Mouse (Mus musculus): ENCODE measurements at regions not wholly inside any gene's neighbourhood (a gene's known extent, or its start where the extent isn't known, plus 50 kb on each side); places are given as distances from the start of the nearest gene placed in this dataset.

- no peaks in the 10 kb centered on the region for H3K4me1 ChIP-seq (replicated peaks; ENCODE audit: control insufficient read depth, insufficient read depth, low read length)
- H3K4me2 ChIP-seq (replicated peaks; ENCODE audit: low read depth), result no peak overlapping the region
- ATAC-seq, result no peak
Observed at GRCm38 (mm10) chr7:73302501-73302900, 72.8 kb upstream of the Rgma start.

GRCm38 (mm10) chr7:73303818-73304217, 71.5 kb upstream of the Rgma start:
- TF ChIP-seq CTCF (IDR thresholded peaks at IDR 0.05; ENCODE audit: low read depth), result no peak
- ATAC-seq, result no peak
- Histone ChIP-seq H3K36me3 (ENCODE audit: control insufficient read depth, insufficient read depth) (no peaks in the 10 kb centered on the region), H3K9ac (ENCODE audit: low read depth, low read length) (no peak overlapping the region), H3K4me3 (ENCODE audit: low read depth, low read length) (no peak overlapping the region), H3K27me3 (replicated peaks; ENCODE audit: control insufficient read depth, insufficient read depth, low read length) (no peaks in the 10 kb centered on the region), H3K9me3 (ENCODE audit: control insufficient read depth) (no peaks in the 10 kb centered on the region), H3K4me2 (replicated peaks; ENCODE audit: low read depth) (no peak overlapping the region), H3K4me1 (replicated peaks; ENCODE audit: control insufficient read depth, insufficient read depth, low read length) (no peaks in the 10 kb centered on the region), H3K27ac (ENCODE audit: low read depth, low read length) (no peak overlapping the region)
- WGBS, result 76% methylated on average over 9 of the region's 9 CpGs

More at GRCm38 (mm10) chr7:73302501-73302900, 72.8 kb upstream of the Rgma start:
- no peak for TF ChIP-seq CTCF (IDR thresholded peaks at IDR 0.05; ENCODE audit: low read depth)
- no peak overlapping the region for H3K4me3 ChIP-seq (ENCODE audit: low read depth, low read length)
- no peaks in the 10 kb centered on the region for H3K36me3 ChIP-seq (ENCODE audit: control insufficient read depth, insufficient read depth)
- H3K27me3 ChIP-seq (replicated peaks; ENCODE audit: control insufficient read depth, insufficient read depth, low read length), result no peaks in the 10 kb centered on the region
- H3K27ac ChIP-seq (ENCODE audit: low read depth, low read length), result no peak overlapping the region
- no peak overlapping the region for H3K9ac ChIP-seq (ENCODE audit: low read depth, low read length)
- WGBS, result 71% methylated on average over 3 of the region's 3 CpGs
- no peaks in the 10 kb centered on the region for H3K9me3 ChIP-seq (ENCODE audit: control insufficient read depth)

GRCm38 (mm10) chr7:73304799-73305198, 70.5 kb upstream of the Rgma start:
- no peak for ATAC-seq
- H3K9ac ChIP-seq (ENCODE audit: low read depth, low read length), result no peak overlapping the region
- no peaks in the 10 kb centered on the region for H3K27me3 ChIP-seq (replicated peaks; ENCODE audit: control insufficient read depth, insufficient read depth, low read length)
- WGBS, result 39% methylated on average over 9 of the region's 9 CpGs
- H3K9me3 ChIP-seq (ENCODE audit: control insufficient read depth), result no peaks in the 10 kb centered on the region
- H3K36me3 ChIP-seq (ENCODE audit: control insufficient read depth, insufficient read depth), result no peaks in the 10 kb centered on the region
- H3K4me2 ChIP-seq (replicated peaks; ENCODE audit: low read depth), result no peak overlapping the region
- no peak for TF ChIP-seq CTCF (IDR thresholded peaks at IDR 0.05; ENCODE audit: low read depth)
- no peak overlapping the region for H3K4me3 ChIP-seq (ENCODE audit: low read depth, low read length)
- H3K27ac ChIP-seq (ENCODE audit: low read depth, low read length), result no peak overlapping the region
- H3K4me1 ChIP-seq (replicated peaks; ENCODE audit: control insufficient read depth, insufficient read depth, low read length), result no peaks in the 10 kb centered on the region

GRCm38 (mm10) chr7:73305286-73305975, 69.9 kb upstream of the Rgma start:
- ATAC-seq, result no peak
- Histone ChIP-seq H3K9ac (ENCODE audit: low read depth, low read length) (no peak overlapping the region), H3K4me3 (ENCODE audit: low read depth, low read length) (no peak overlapping the region), H3K27ac (ENCODE audit: low read depth, low read length) (no peak overlapping the region), H3K4me1 (replicated peaks; ENCODE audit: control insufficient read depth, insufficient read depth, low read length) (no peaks in the 10 kb centered on the region), H3K4me2 (replicated peaks; ENCODE audit: low read depth) (no peak overlapping the region), H3K36me3 (ENCODE audit: control insufficient read depth, insufficient read depth) (no peaks in the 10 kb centered on the region), H3K27me3 (replicated peaks; ENCODE audit: control insufficient read depth, insufficient read depth, low read length) (no peaks in the 10 kb centered on the region), H3K9me3 (ENCODE audit: control insufficient read depth) (no peaks in the 10 kb centered on the region)
- WGBS, result 38% methylated on average over 14 of the region's 14 CpGs
- TF ChIP-seq CTCF (IDR thresholded peaks at IDR 0.05; ENCODE audit: low read depth), result no peak

- Histone ChIP-seq H3K27ac (ENCODE audit: low read depth, low read length) (no peak overlapping the region), H3K4me1 (replicated peaks; ENCODE audit: control insufficient read depth, insufficient read depth, low read length) (no peaks in the 10 kb centered on the region), H3K9me3 (ENCODE audit: control insufficient read depth) (no peaks in the 10 kb centered on the region), H3K9ac (ENCODE audit: low read depth, low read length) (no peak overlapping the region), H3K36me3 (ENCODE audit: control insufficient read depth, insufficient read depth) (no peaks in the 10 kb centered on the region), H3K4me3 (ENCODE audit: low read depth, low read length) (no peak overlapping the region), H3K27me3 (replicated peaks; ENCODE audit: control insufficient read depth, insufficient read depth, low read length) (no peaks in the 10 kb centered on the region), H3K4me2 (replicated peaks; ENCODE audit: low read depth) (no peak overlapping the region)
- 69% methylated on average over 6 of the region's 6 CpGs for WGBS
- ATAC-seq, result no peak
- no peak for TF ChIP-seq CTCF (IDR thresholded peaks at IDR 0.05; ENCODE audit: low read depth)
Observed at GRCm38 (mm10) chr7:73306296-73306695, 69.0 kb upstream of the Rgma start.

GRCm38 (mm10) chr7:73306728-73307127, 68.6 kb upstream of the Rgma start:
- no peak overlapping the region for H3K4me2 ChIP-seq (replicated peaks; ENCODE audit: low read depth)
- ATAC-seq, result no peak
- no peaks in the 10 kb centered on the region for H3K36me3 ChIP-seq (ENCODE audit: control insufficient read depth, insufficient read depth)
- H3K9me3 ChIP-seq (ENCODE audit: control insufficient read depth), result no peaks in the 10 kb centered on the region
- TF ChIP-seq CTCF (IDR thresholded peaks at IDR 0.05; ENCODE audit: low read depth), result no peak
- no peak overlapping the region for H3K9ac ChIP-seq (ENCODE audit: low read depth, low read length)
- no peak overlapping the region for H3K4me3 ChIP-seq (ENCODE audit: low read depth, low read length)
- 69% methylated on average over 5 of the region's 5 CpGs for WGBS
- no peaks in the 10 kb centered on the region for H3K4me1 ChIP-seq (replicated peaks; ENCODE audit: control insufficient read depth, insufficient read depth, low read length)
- H3K27me3 ChIP-seq (replicated peaks; ENCODE audit: control insufficient read depth, insufficient read depth, low read length), result no peaks in the 10 kb centered on the region
- no peak overlapping the region for H3K27ac ChIP-seq (ENCODE audit: low read depth, low read length)
